Mouse (Mus musculus) adrenal gland, adult 2 months (tissue): ENCODE data around the gene Msh5. TPM values are rescaled to one million over a fixed set of nuclear protein-coding genes. Genes with fewer than 3 reads are reported as not detected.
A peak's percentile ranks its signal among the peaks of the same experiment; 100 is the strongest.

Source experiments
- DNase-seq: peaks from one replicate; pipeline ENCODE4 v3.0.0; 2021
- polyA plus RNA-seq: library from polyadenylated mRNA; depleted of rRNA; stranded (reverse); fragments of >200 nt; gene quantifications from 2 replicates; pipeline ENCODE4 v1.2.3, GENCODE M21; 2012
- total RNA-seq, 2 experiments: library from RNA; stranded (reverse); gene quantifications; 2 replicates each; pipeline ENCODE4 v1.2.3; 2021

Msh5 gene
- total and polyA plus RNA-seq, 3 experiments: 0.75 to 1.3 (median 0.93) TPM

- no peak for DNase-seq
These were observed 24.1 kb upstream of the Msh5 start for GRCm38 (mm10) chr17:35070556-35071229.

- DNase-seq: no peak
These were observed 21.8 kb upstream of the Msh5 start for GRCm38 (mm10) chr17:35068213-35068914.

GRCm38 (mm10) chr17:35066084-35066483 lies 19.5 kb upstream of the Msh5 start, which contains the start of gene Mpig6b:
Mpig6b (minus strand) TSS chr17:35066184.
- DNase-seq: no peak

DNA sequence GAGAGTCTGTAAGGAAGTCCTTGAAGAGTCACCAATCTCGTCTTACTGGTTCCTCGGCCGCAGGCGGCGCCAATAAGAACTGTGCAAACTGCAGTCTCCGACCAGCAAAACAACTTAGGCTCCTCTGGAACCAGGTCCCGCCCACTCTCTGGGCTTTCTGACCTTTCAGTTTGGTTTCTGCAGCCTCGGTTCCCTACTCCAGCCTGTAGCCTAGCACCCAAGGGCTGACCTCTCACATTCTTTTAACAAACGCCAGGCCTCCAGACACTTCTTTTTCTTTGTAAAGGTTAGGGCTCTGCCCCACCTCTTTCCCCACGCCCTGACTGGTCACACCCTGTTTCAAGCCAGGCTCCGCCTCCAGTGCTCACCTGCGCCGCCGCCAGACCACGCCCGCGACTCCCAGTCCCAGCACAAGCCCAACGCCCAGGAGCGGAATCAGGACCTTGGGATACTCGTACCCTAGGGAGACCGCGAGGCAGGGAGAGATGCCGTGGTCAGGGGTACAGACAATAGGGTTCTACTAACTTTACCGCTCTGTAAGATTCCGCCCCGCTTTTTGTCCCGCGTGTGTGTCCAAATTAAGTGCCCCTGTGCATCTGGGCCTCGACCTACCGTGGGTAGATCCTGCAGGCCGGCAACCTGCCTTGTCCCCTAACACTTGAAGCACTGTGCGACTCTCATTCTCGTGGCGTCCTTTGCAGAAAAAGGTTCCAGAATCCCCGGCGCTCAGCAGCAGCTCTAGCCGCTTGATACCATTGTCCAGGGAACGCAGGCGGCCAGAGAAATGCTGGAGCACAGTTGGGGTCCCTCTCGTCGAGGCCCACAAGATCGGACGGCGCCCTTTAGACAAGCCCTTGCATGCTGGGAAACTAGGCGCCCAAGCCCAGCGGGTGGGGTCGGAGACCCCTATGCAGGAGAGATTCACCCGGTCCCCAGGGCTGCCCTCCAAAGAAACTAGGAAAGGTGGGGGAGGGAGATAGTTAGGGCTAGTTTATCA lies 18.7 kb upstream of the Msh5 start, which contains the start of gene Ly6g6c:
TSS of gene Ly6g6c (plus strand) at position 438 of the 997 bp plus-strand sequence.
- no peak for DNase-seq

DNA sequence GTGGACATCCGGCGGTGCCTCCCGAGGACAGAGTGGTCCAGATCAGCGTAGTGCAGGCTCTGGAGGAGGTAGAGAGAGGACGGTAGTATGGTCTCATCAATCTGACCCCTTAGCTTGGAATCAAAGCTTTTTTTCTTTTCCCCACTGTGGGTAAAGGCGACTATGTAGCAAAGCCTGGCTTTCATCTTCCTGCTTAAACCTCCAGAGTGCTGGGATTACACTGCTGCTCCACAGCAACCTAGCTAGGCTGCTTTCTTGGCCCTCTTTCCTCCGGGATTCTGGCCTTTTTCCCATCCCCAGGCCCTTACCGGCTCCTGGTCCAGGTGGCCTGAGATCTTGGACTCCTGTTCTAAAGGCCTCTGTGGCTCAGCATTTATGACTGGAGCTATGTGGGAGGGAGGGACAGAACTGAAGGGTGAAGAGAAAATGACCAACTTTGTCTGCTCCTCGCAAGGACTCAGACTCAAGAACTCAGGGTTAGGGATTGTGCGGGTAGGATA lies 17.9 kb upstream of the Msh5 start:
- DNase-seq: no peak

GRCm38 (mm10) chr17:35063466-35063865 lies 16.9 kb upstream of the Msh5 start:
- DNase-seq: no peak

DNA sequence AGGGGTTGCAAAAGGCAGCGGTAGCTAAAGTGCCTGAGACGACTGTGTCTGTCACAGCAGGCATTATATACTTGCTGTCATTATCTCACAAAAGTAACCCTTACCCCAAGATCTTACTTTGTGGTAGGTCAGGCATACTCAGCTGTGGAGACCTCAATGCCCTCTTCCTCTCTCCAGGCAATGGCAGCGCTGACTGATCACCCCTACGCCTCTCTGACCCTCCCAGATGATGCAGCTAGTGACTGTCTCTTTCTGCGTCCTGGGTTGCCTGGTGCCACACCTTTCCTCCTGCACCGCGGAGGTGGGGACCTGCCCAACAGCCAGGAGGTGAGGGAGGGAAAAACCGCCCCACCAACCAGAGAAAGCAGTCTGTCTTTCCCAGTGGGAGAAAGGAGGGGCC lies 14.8 kb upstream of the Msh5 start:
- DNase-seq: no peak

DNA sequence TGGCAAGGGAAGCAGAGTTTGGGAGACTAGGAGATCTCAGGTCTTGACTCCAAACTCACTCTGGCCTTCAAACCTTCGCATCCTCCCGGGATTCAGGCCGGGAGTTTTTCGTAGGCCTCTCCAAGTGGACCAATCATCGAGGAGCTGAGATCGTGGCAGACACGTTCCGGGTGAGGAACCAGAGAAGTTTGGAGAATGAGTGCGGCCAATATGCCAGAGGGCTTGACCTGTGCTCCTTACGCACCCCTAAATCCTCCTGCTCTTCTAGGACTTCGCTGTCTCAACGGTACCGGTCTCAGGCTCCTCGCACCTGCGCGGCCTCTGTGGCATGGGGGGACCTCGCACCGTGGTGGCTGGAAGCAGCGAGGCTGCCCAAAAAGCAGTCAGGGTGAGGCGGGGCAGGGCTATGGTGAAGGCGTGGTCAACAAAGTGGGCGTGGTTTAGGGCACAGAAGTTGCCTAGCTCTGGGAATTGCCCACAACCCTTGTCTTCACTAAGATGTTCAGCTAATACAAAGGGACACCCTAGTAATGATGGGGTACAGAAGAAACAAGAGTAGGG lies 14.3 kb upstream of the Msh5 start:
- no peak for DNase-seq

- no peak for DNase-seq
These were observed 13.5 kb upstream of the Msh5 start for GRCm38 (mm10) chr17:35060071-35060470.

- DNase-seq: peak; percentile 88
These were observed 12.7 kb upstream of the Msh5 start, which contains the start of gene Ddah2 for GRCm38 (mm10) chr17:35058911-35059892. Ddah2 (plus strand) TSS chr17:35059035.

DNA sequence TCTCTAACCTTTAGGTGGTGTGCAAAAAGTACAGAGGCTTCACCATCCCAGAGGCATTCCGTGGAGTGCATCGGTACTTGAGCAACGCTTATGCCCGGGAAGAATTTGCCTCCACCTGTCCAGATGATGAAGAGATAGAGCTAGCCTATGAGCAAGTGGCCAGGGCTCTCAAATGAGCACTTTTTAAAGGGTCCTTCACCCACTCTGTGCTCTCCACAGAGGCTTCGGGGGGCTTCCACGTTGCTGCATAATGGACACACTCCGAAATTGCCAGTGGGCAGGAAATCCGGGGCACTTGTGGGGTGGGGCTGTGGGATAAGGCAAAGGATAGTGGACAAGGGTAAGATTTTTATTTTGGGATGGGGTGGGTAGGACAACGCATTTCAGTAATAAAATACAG lies 11.8 kb upstream of the Msh5 start:
- DNase-seq: no peak

DNA sequence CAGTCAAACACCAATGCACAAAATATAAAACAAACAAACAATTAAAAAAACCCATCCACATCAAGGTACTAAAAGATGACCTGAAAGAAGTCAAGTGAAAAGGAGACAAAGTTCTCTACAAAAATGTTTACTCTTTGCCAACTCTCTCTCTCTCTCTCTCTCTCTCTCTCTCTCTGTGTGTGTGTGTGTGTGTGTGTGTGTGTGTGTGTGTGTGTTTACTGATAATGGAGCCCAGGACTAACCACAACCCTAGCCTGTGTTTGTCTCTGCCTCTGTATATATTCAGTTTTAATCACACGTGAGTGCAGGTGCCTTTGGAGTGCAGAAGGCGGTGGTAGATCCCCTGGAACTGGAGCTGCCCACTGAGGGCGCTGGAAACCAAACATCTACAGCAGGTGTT lies 10.5 kb upstream of the Msh5 start:
- DNase-seq: no peak

DNA sequence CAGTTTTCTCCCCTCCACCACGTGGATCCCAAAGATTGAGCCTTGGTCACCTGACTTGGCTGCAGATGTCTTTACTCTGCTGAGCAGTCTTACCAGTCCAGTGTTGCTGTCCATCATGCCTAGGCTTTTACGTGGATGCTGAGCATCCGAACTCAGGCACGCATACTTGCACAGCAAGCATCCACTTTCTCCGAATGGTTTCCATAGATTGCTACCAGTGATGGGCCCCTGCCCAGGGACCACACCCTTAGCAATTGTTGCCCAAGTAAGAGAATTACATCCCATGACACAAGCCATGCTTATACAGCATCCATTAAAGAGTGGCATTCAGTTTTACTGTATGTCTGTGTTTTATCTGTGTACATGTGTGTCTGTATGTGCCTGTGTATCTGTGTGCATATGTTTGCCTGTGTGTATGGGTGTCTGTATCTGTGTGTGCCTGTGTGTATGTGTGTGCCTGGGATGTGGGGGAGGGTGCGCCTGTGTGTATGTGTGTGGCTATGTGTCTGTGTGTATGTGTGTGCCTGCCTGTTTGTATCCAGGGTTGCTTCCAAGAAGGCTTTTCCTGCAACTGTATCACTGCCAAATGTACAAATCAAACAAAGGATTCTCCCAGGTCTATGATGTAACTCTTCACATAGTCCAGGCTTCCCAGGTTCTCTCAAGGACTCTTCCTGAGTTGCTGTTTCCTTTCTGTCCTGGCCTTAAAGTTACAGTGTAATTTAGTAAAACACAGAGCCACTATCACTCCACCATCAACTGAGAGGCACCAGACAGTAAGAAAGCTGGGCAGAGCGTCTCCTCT lies 9.3 kb upstream of the Msh5 start:
- DNase-seq: no peak

DNA sequence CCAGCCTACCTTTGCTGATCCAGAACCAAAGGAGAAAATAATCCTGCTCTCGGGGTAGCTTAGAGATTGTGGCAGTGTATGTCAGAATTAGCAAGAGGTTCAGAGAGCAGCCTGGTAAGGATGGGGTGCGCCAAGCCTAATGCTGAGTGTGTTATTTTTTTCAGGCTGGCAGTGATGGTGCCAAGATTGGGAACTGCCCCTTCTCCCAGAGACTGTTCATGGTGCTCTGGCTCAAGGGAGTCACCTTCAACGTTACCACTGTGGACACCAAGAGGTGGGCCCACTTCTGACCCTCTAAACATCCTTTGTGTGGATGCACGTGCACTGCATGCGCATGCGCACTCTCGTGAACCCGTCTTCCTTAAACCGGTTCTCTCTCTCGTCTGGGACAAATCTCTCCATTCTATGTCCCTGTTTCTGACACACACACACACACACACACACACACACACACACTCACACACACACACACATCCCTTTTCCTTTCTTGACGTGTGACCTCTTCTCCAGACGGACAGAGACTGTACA lies 5.8 kb upstream of the Msh5 start:
- no peak for DNase-seq

DNA sequence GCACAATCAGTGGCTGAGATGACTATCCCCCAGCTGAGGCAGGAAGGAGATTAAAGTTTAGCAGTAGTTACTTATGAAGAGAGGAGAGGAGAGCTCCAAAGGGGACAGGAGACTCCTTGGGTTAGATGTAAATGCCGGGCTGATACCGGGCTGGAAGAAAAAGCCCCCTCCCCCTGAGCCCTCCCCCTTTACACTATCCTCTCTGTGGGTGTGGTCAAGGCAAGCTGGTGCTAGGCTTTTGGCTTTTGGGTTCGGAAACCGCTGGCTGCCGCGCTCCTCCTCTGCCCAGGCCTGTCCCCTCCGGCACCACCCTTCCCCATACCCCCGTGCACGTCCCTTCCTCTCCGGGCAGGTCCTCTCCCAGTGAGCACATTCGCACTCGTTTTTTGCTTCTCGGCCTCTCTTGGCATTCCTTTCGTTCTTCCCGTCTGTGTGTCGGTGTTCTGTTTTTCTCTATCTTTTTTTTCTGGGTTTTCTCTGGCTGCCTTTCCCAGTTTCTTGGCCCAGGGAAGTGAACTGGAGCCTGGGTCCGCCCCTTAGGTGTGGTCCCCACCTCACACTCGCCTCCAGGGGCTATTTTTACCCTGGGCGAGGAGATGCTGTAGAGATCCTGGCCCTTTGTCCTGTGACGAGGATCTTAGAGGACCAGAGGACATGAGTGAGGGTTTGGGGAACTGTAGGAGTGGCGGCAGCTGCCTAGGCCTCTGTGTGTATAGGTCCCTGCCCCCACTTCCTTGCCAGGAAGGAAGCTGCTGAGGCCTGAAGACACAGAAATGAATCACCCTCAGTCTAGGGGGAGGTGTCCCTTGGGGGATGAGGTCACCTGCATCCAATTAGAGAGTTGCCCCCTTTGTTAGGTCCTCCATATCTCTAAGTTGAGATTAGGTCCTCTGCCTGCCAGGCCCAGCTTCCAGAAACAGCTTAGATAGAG lies 4.9 kb upstream of the Msh5 start:
- DNase-seq: peak; percentile 86

DNA sequence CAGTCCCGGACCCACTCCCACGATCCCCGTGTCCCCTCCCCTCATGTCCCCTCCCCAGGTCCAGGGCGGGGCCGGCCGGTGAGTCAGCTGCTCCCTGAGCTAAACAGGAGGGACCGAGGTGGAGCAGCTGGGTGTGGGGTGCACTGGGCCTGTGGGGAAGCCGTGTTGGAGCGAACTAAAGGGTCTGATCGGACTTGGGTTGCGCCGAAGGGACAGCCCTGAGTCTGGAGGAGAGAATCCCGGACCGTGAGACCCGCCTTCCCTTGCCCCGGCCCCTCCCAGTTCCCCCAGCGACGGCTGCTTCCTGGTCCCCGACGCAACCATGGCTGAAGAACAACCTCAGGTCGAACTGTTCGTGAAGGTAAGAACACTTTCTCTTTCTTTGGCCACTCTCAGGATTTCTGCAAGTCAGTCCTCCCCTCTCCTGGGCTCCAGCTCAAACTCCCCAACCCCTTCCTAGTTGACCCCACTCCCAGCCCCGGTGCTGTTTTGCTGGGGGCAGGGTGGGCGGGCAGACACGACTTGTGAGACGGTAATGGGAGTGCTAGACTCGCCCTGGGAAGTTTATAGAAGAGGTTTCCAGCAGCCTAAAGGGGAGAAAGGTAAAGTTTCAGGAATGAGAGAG lies 3.7 kb upstream of the Msh5 start:
- DNase-seq: peak; percentile 86

DNA sequence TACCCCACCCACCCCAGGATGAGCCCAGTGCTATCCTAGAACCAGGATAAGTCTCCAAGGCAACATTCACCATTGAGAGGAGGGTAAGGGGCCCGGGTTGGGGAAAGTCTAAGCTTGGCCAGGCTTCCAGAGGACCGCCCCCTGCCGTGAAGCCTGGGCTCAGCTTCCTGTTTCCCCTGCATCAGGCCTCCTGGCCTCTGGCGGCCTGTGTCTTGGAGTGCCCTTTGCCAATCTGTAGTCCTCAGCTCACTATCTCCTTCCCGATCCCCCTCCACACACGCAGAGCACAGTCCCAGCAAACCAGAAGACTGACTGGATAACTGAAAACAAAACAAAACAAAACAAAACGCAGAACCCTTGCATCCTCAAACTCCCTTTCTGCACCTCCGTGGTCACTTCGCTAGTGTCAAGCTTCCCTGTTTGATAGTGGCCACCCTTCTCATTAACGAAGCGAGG lies 3.0 kb upstream of the Msh5 start, which contains the start of gene Clic1:
TSS of gene Clic1 (plus strand) at position 406 of the 456 bp plus-strand sequence.
- DNase-seq: peak; percentile 51
